Mouse (Mus musculus): ENCODE data around the gene Clstn1. TPM values are rescaled to one million over a fixed set of nuclear protein-coding genes. Genes with fewer than 3 reads are reported as not detected.

Clstn1 gene
- polyA plus RNA-seq, 1 experiment from 2014 or later, result 41.8 TPM

DNA sequence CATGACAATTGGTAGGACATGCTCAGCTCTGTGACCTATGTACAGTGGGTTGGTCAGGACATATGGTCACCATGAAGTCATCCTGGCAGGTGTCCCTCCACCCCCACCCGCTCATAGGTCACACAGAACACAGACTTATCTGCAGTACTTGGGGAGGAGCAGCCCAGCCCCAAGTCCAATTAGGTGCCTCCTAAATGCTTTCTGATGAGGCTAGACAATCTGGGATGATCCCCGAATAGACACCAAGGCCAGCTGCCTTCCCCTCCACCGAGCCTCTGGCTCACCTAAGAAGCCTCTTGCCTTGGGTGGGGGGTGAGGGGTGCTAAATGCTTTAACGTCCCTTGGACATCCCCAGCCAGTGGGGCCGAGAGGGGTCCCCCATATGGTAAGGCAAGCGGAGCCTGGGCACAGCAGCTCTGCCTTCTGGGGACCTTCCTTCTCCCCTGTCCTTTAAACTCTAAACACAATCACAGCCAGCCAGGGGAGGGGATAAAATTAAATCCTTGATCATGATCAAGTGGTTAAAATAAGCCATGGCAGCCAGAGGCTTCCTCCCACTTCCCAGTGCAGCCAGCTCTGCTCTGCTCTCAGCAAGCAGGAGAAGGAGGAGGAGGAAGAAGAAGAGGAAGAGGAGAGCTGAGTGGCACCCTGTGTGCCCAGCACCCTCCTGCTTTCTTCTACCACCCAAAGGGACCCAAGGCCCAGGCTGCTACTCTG is 16.3 kb upstream of the Clstn1 start:
- no peak overlapping the region for H3K27ac ChIP-seq
- peaks cover 35% of the 10 kb centered on the region for H3K4me1 ChIP-seq

GRCm38 (mm10) chr4:149570498-149570863 is 15.8 kb upstream of the Clstn1 start:
- Histone ChIP-seq H3K4me1 (peaks cover 30% of the 10 kb centered on the region), H3K27ac (no peak overlapping the region), H3K9ac (no peak overlapping the region), H3K4me2 (no peak overlapping the region), H3K27me3 (no peaks in the 10 kb centered on the region), H3K36me3 (peaks cover 5% of the 10 kb centered on the region; the same call in 1 of the 2 replicates), H3K9me3 (replicated peaks) (no peaks in the 10 kb centered on the region), H3K4me3 (replicated peaks) (no peak overlapping the region)
- ATAC-seq (replicated peaks; ENCODE audit: low FRiP score), result no peak
- 71% methylated on average over 4 of the region's 4 CpGs for WGBS

More for the DNA sequence above, 16.3 kb upstream of the Clstn1 start:
- Histone ChIP-seq H3K9ac (no peak overlapping the region), H3K4me3 (replicated peaks) (no peak overlapping the region), H3K9me3 (replicated peaks) (no peaks in the 10 kb centered on the region), H3K36me3 (peaks cover 5% of the 10 kb centered on the region; the same call in 1 of the 2 replicates), H3K27me3 (no peaks in the 10 kb centered on the region), H3K4me2 (no peak overlapping the region)
- no peak for ATAC-seq (replicated peaks; ENCODE audit: low FRiP score)
- WGBS, result 79% methylated on average over 6 of the region's 6 CpGs

- Histone ChIP-seq H3K27ac (peak overlapping the region; percentile 4; the same call in 1 of the 2 replicates), H3K36me3 (no peaks in the 10 kb centered on the region), H3K9me3 (replicated peaks) (no peaks in the 10 kb centered on the region), H3K27me3 (no peaks in the 10 kb centered on the region), H3K9ac (no peak overlapping the region), H3K4me1 (peaks cover 28% of the 10 kb centered on the region), H3K4me2 (no peak overlapping the region), H3K4me3 (replicated peaks) (no peak overlapping the region)
- ATAC-seq (replicated peaks; ENCODE audit: low FRiP score), result no peak
- 51% methylated on average over 5 of the region's 5 CpGs for WGBS
These were observed 15.1 kb upstream of the Clstn1 start for GRCm38 (mm10) chr4:149571209-149571608.

DNA sequence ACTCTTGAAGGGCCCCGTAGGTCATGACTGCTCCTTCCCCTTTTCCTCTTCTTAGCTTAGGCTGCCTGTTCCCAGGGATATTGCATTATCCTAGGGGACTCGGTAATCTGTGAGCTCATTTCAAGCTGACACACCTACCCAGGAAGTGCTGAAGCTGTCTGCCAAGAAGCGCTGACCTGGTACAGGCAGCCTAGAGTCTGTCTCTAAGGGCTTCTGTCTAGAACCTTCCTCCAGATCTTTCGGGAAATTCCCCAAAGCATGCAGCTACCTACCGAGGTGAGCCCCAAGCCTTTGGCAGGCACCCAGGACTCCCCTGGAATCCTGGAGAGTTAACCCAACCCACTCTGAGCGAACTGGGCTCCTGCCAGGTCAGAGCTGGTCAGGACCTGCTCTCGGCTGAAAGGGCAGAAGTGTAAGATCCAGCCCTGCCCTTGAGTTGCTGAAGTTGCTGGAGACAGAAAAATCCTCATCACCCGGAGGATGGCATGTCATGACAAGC is 14.6 kb upstream of the Clstn1 start:
- Histone ChIP-seq H3K4me2 (no peak overlapping the region), H3K36me3 (no peaks in the 10 kb centered on the region), H3K9ac (no peak overlapping the region), H3K27me3 (0 out of 2 replicates have a peak, but pooled peaks cover 2% of the 10 kb centered on the region), H3K4me3 (replicated peaks) (no peak overlapping the region), H3K4me1 (peaks cover 28% of the 10 kb centered on the region), H3K9me3 (replicated peaks) (no peaks in the 10 kb centered on the region), H3K27ac (peak overlapping the region; percentile 4)
- ATAC-seq (replicated peaks; ENCODE audit: low FRiP score), result no peak; the same call in 1 of the 2 replicates
- WGBS, result 50% methylated on average over 8 of the region's 8 CpGs

DNA sequence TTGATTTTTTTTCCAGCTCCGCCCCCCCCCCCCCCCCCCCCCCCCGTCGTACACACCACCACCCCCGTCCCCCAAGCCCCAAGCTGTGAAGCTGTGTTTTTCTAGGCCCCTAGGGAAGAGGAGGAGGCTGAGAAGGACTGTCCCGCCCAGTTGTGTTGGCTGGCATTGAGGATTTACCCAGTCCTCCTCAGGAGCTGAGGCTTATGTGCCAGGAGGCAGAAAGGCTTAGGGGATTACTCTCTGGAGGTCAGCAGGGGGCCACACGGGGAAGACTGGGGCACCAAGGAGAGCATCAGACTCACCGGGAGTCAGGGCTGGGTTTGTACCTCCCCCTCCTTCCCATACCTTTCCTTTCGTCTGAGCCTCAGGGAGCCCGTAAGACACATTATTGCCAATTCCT is 13.8 kb upstream of the Clstn1 start:
- Histone ChIP-seq H3K27ac (no peak overlapping the region), H3K27me3 (0 out of 2 replicates have a peak, but pooled peaks cover 5% of the 10 kb centered on the region), H3K9me3 (replicated peaks) (no peaks in the 10 kb centered on the region), H3K4me3 (replicated peaks) (no peak overlapping the region), H3K36me3 (no peaks in the 10 kb centered on the region), H3K4me1 (peaks cover 24% of the 10 kb centered on the region), H3K9ac (no peak overlapping the region), H3K4me2 (no peak overlapping the region)
- ATAC-seq (replicated peaks; ENCODE audit: low FRiP score), result no peak
- 40% methylated on average over 5 of the region's 9 CpGs for WGBS

DNA sequence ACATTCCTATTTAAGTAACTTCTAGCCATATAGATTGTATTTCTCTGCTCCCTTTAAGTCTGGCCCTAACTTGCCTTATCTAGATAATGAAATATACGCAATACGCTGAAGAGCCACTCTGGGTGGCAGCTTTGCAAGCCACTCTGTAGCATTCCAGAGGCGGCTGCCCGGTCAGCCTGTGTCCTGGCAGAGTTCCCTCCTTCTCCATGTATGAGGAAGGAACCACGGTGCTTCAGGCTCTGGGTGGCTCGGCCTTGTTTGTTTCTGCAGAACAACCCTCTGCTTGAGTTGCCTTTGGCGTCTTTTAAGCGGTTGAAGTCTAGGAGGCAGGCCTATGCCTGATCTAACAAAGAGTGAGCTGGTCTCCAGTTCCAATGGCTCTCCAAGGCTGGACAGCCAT is 13.4 kb upstream of the Clstn1 start:
- no peak for ATAC-seq (replicated peaks; ENCODE audit: low FRiP score)
- Histone ChIP-seq H3K9ac (no peak overlapping the region), H3K4me1 (peaks cover 20% of the 10 kb centered on the region), H3K4me2 (no peak overlapping the region), H3K27ac (peak overlapping the region; percentile 11; the same call in 1 of the 2 replicates), H3K27me3 (peaks cover 9% of the 10 kb centered on the region; the same call in 1 of the 2 replicates), H3K4me3 (replicated peaks) (no peak overlapping the region), H3K9me3 (replicated peaks) (no peaks in the 10 kb centered on the region), H3K36me3 (no peaks in the 10 kb centered on the region)
- 74% methylated on average over 8 of the region's 8 CpGs for WGBS

DNA sequence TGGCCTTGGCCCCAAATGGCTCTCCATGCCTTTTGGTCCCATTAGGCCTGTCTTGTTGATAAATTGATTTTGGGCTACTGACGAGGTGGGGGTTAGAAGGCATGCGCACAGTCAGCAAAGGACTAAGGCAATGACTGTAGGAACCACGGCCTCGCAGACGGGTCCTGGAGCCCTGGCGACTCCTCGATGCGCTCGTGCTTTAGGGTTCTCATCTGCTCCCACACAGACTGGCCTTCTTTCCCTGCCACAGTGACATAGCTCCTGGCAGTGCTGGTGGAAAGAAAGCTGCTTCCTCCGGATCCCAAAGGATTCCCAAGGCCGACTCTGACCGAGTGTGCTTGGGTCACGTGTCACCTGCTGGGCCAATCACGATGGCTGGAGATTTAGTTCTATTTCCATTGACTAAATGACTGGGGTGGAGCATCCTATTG is 11.9 kb upstream of the Clstn1 start:
- H3K27me3 ChIP-seq, result peaks cover 13% of the 10 kb centered on the region; the same call in 1 of the 2 replicates
- H3K4me2 ChIP-seq, result no peak overlapping the region
- H3K9me3 ChIP-seq (replicated peaks), result no peaks in the 10 kb centered on the region
- peaks cover 18% of the 10 kb centered on the region for H3K4me1 ChIP-seq
- no peaks in the 10 kb centered on the region for H3K36me3 ChIP-seq
- WGBS, result 63% methylated on average over 14 of the region's 14 CpGs
- no peak overlapping the region for H3K9ac ChIP-seq
- no peak overlapping the region for H3K4me3 ChIP-seq (replicated peaks)
- no peak for ATAC-seq (replicated peaks; ENCODE audit: low FRiP score)
- H3K27ac ChIP-seq, result no peak overlapping the region

GRCm38 (mm10) chr4:149576061-149576460 is 10.2 kb upstream of the Clstn1 start:
- 83% methylated on average over 9 of the region's 9 CpGs for WGBS
- Histone ChIP-seq H3K9me3 (replicated peaks) (no peaks in the 10 kb centered on the region), H3K4me2 (no peak overlapping the region), H3K36me3 (no peaks in the 10 kb centered on the region), H3K27me3 (peaks cover 15% of the 10 kb centered on the region; the same call in 1 of the 2 replicates), H3K9ac (no peak overlapping the region), H3K27ac (no peak overlapping the region), H3K4me3 (replicated peaks) (no peak overlapping the region), H3K4me1 (peaks cover 12% of the 10 kb centered on the region)
- ATAC-seq (replicated peaks; ENCODE audit: low FRiP score), result no peak

DNA sequence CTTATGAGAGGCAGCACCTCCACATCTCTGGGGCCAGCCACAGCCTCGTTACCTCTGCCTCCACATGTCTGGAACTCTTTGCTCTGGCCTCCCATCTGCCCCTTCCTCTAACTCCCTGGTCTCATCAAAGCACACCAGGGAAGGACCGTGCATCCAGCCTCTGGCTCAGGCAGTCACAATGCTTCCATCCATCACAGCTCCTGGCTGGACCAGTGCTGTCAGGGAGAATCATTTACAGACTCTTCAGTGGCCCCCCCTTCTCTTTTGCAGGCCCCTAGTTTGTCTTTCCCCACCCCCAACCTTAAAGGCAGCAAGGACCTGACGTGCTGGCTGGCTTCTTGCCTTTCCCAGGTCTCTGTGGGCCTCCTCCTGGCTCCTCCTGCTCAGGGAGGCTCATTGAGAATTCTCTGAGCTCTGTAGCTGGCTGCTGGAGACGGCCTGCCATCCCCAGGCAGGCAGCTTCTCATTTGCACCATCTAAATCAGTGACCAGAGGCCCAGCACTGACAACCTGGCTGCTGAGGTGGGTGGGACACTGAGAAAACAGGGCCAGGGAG is 9.2 kb upstream of the Clstn1 start:
- Histone ChIP-seq H3K4me1 (peaks cover 2% of the 10 kb centered on the region), H3K36me3 (no peaks in the 10 kb centered on the region), H3K9me3 (replicated peaks) (no peaks in the 10 kb centered on the region), H3K27ac (no peak overlapping the region), H3K9ac (no peak overlapping the region), H3K4me3 (replicated peaks) (no peak overlapping the region), H3K27me3 (peaks cover 21% of the 10 kb centered on the region), H3K4me2 (no peak overlapping the region)
- WGBS, result 30% methylated on average over 4 of the region's 4 CpGs
- no peak; the same call in 1 of the 2 replicates for ATAC-seq (replicated peaks; ENCODE audit: low FRiP score)

GRCm38 (mm10) chr4:149578085-149578681 is 8.1 kb upstream of the Clstn1 start:
- Histone ChIP-seq H3K4me1 (no peaks in the 10 kb centered on the region; the same call in 1 of the 2 replicates), H3K4me2 (no peak overlapping the region), H3K27me3 (peaks cover 21% of the 10 kb centered on the region), H3K9me3 (replicated peaks) (no peaks in the 10 kb centered on the region), H3K27ac (no peak overlapping the region), H3K36me3 (no peaks in the 10 kb centered on the region), H3K9ac (no peak overlapping the region), H3K4me3 (replicated peaks) (no peak overlapping the region)
- WGBS, result 39% methylated on average over 13 of the region's 13 CpGs
- ATAC-seq (replicated peaks; ENCODE audit: low FRiP score), result no peak

DNA sequence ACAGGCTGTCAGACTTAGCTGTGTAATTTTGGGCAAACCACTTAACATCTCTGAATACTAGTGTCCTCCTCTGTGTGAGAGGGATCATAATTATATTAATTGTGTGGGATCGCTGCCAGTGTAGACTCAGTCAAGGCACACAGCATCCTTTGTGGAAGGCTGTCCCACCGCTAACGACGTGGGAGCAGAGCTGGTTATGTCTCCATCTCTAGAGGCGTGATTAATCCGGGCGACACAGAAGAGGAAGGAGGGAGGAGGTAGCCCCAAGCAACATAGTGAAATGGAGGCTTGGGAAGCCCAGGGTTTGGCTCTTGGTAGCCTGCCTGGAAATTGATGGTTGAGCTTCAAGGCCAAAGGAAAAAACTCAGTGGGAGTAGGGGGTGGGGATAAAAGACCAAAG is 7.4 kb upstream of the Clstn1 start:
- Histone ChIP-seq H3K4me1 (no peaks in the 10 kb centered on the region; the same call in 1 of the 2 replicates), H3K27ac (no peak overlapping the region), H3K27me3 (peaks cover 23% of the 10 kb centered on the region), H3K9me3 (replicated peaks) (no peaks in the 10 kb centered on the region), H3K36me3 (no peaks in the 10 kb centered on the region), H3K4me3 (replicated peaks) (no peak overlapping the region), H3K9ac (no peak overlapping the region), H3K4me2 (no peak overlapping the region)
- 53% methylated on average over 7 of the region's 7 CpGs for WGBS
- ATAC-seq (replicated peaks; ENCODE audit: low FRiP score), result no peak

DNA sequence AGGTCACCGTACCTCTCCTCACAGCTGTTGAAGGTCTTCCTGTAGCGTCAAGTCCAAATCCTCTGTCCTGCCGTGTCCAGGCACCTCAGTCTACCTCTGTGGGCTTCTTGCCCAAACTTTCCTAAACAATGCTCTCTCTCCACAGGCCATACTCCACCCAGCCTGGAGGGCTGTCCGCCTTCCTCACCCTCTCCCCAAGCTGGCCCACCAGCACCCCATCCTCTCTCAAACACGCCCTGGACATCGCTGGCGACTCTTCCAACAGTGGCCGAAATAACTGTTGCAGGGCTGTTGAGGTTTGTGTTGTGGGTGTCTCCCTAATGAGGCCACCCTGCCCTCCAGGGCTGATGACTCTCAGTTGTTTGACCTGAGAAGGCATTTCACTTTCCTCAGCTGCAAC is 1.0 kb upstream of the Clstn1 start:
- WGBS, result 76% methylated on average over 8 of the region's 8 CpGs
- H3K9ac ChIP-seq, result no peak overlapping the region
- H3K4me1 ChIP-seq, result peaks cover 24% of the 10 kb centered on the region
- no peaks in the 10 kb centered on the region for H3K36me3 ChIP-seq
- H3K9me3 ChIP-seq (replicated peaks), result no peaks in the 10 kb centered on the region
- no peak overlapping the region for H3K27ac ChIP-seq
- no peak overlapping the region for H3K4me2 ChIP-seq
- H3K27me3 ChIP-seq, result peaks cover 56% of the 10 kb centered on the region
- no peak for ATAC-seq (replicated peaks; ENCODE audit: low FRiP score)
- H3K4me3 ChIP-seq (replicated peaks), result no peak overlapping the region
